Mouse (Mus musculus): ENCODE measurements around the gene Hdac4.

GRCm38 (mm10) chr1:92069932-92070677 is 125.4 kb downstream of the Hdac4 start:
- TF ChIP-seq TAL1 (IDR thresholded peaks at IDR 0.05; ENCODE audit: low read length) (no peak), GATA1 (IDR thresholded peaks at IDR 0.05; ENCODE audit: low read length) (no peak)
